Mouse (Mus musculus) left cerebral cortex, postnatal 4 days (tissue): ENCODE data around the gene Cmtm2a. TPM values are rescaled to one million over a fixed set of nuclear protein-coding genes. Genes with fewer than 3 reads are reported as not detected.
A peak's percentile ranks its signal among the peaks of the same experiment; 100 is the strongest.
"Not testable (repeated sequence)": the region's sequence is repeated elsewhere in the genome, so short reads cannot be mapped to it uniquely, and the experiment has no call there.

Experiments
- DNase-seq: peaks from one replicate; pipeline ENCODE4 v3.0.0-alpha.2; 2022
- intact Hi-C: fragments of 180-260 bp; cut with DNase I; formaldehyde crosslinking; loops from one replicate; pipeline ENCODE4 v1.15.1; 2025
- total RNA-seq, 2 experiments: library from RNA; stranded (reverse); gene quantifications; 2 replicates each; pipeline ENCODE4 v1.2.3; 2021

Gene Cmtm2a
- total RNA-seq, 2 experiments from 2014 or later = not detected

- intact Hi-C loops, DNase-seq: not testable (repeated sequence)
These were observed 9.6 kb upstream of the Cmtm2a start for GRCm38 (mm10) chr8:104302536-104302935.

GRCm38 (mm10) chr8:104301577-104301976 is 8.6 kb upstream of the Cmtm2a start:
- DNase-seq = peak; percentile 30
- intact Hi-C loops = not testable (repeated sequence)

GRCm38 (mm10) chr8:104294396-104294795 is 1.4 kb upstream of the Cmtm2a start:
- intact Hi-C loops = no loop called here
- no peak for DNase-seq

- intact Hi-C loops = no loop called here
- peak; percentile 57 for DNase-seq
These were observed 24.0 kb downstream of the Cmtm2a start for GRCm38 (mm10) chr8:104268937-104269440.

GRCm38 (mm10) chr8:104268368-104268767 is 24.6 kb downstream of the Cmtm2a start:
- no peak for DNase-seq
- intact Hi-C loops = no loop called here

GRCm38 (mm10) chr8:104264271-104264935 is 28.6 kb downstream of the Cmtm2a start:
- intact Hi-C loops = not testable (repeated sequence)
- DNase-seq = peak; percentile 84

- intact Hi-C loops, DNase-seq: not testable (repeated sequence)
These were observed 31.2 kb downstream of the Cmtm2a start for GRCm38 (mm10) chr8:104261802-104262201.

- intact Hi-C loops = no loop called here
- peak; percentile 25 for DNase-seq
These were observed 40.0 kb downstream of the Cmtm2a start for GRCm38 (mm10) chr8:104253016-104253415.

- intact Hi-C loops = no loop called here
- DNase-seq = no peak
These were observed 41.5 kb downstream of the Cmtm2a start for GRCm38 (mm10) chr8:104251461-104251860.

- peak; percentile 87 for DNase-seq
- intact Hi-C loops = no loop called here
These were observed 42.3 kb downstream of the Cmtm2a start, which contains the start of gene Cklf for GRCm38 (mm10) chr8:104250439-104251367. Gene Cklf (plus strand): TSS chr8:104250861.

- intact Hi-C loops = no loop called here
- no peak for DNase-seq
These were observed 43.5 kb downstream of the Cmtm2a start for GRCm38 (mm10) chr8:104249442-104249996.

- intact Hi-C loops = no loop called here
- DNase-seq = peak; percentile 87
These were observed 44.7 kb downstream of the Cmtm2a start, which contains the start of gene Tk2 for GRCm38 (mm10) chr8:104248276-104248675. Gene Tk2 (minus strand): TSS chr8:104248558.

GRCm38 (mm10) chr8:104247908-104248275 is 45.1 kb downstream of the Cmtm2a start:
- intact Hi-C loops = no loop called here
- DNase-seq = no peak

- no peak for DNase-seq
- intact Hi-C loops = no loop called here
These were observed 45.7 kb downstream of the Cmtm2a start for GRCm38 (mm10) chr8:104247054-104247907.

GRCm38 (mm10) chr8:104246621-104247020 is 46.4 kb downstream of the Cmtm2a start:
- intact Hi-C loops = no loop called here
- no peak for DNase-seq

- no peak for DNase-seq
- intact Hi-C loops = no loop called here
These were observed 50.8 kb downstream of the Cmtm2a start for GRCm38 (mm10) chr8:104242038-104242644.

- intact Hi-C loops = no loop called here
These were observed 53.5 kb downstream of the Cmtm2a start for GRCm38 (mm10) chr8:104239418-104239861.

GRCm38 (mm10) chr8:104234573-104234972 is 58.4 kb downstream of the Cmtm2a start:
- intact Hi-C loops = no loop called here
- peak; percentile 28 for DNase-seq

More at GRCm38 (mm10) chr8:104239418-104239861, 53.5 kb downstream of the Cmtm2a start:
- DNase-seq = no peak

- DNase-seq = no peak
- intact Hi-C loops = no loop called here
These were observed 60.1 kb downstream of the Cmtm2a start for GRCm38 (mm10) chr8:104232919-104233318.

GRCm38 (mm10) chr8:104232039-104232438 is 60.9 kb downstream of the Cmtm2a start:
- no peak for DNase-seq
- intact Hi-C loops = no loop called here
